Mouse (Mus musculus) forebrain, embryonic 13.5 days (tissue): ENCODE measurements around the gene Fstl5. TPM values are rescaled to one million over a fixed set of nuclear protein-coding genes. Genes with fewer than 3 reads are reported as not detected.
A peak's percentile ranks its signal among the peaks of the same experiment; 100 is the strongest.

Source experiments
- ATAC-seq: fragments of 200-750 bp; cut with Nextera tagmentation; 2 replicates; pipeline ENCODE4 v1.8.0; 2017
- H3K27ac ChIP-seq: fragments of 300-500 bp; sonication (generic); 2 replicates; pipeline ENCODE4 v1.5.1; 2015; ENCODE audit warnings: inconsistent platforms, mild to moderate bottlenecking, moderate library complexity
- H3K27me3 ChIP-seq: fragments of 300-500 bp; sonication (generic); 2 replicates; pipeline ENCODE4 v1.6.1; 2015; ENCODE audit warnings: mild to moderate bottlenecking, inconsistent platforms
- H3K36me3 ChIP-seq: fragments of 300-500 bp; sonication (generic); 2 replicates; pipeline ENCODE4 v1.6.1; 2015; ENCODE audit warnings: mild to moderate bottlenecking, inconsistent platforms; ENCODE audit not compliant: poor library complexity, severe bottlenecking
- H3K4me1 ChIP-seq: fragments of 300-500 bp; sonication (generic); 2 replicates; pipeline ENCODE4 v1.6.1; 2015; ENCODE audit warnings: inconsistent platforms
- H3K4me2 ChIP-seq: fragments of 300-500 bp; sonication (generic); 2 replicates; pipeline ENCODE4 v1.6.1; 2015; ENCODE audit warnings: inconsistent platforms, mild to moderate bottlenecking, moderate library complexity
- H3K4me3 ChIP-seq: fragments of 300-500 bp; sonication (generic); 2 replicates; pipeline ENCODE4 v1.5.1; 2015; ENCODE audit warnings: mild to moderate bottlenecking, inconsistent platforms
- H3K9ac ChIP-seq: fragments of 300-500 bp; sonication (generic); 2 replicates; pipeline ENCODE4 v1.6.1; 2015; ENCODE audit warnings: mild to moderate bottlenecking, inconsistent platforms
- H3K9me3 ChIP-seq: fragments of 300-500 bp; sonication (generic); replicated peaks from 2 replicates; pipeline ENCODE4 v1.6.1; 2016; ENCODE audit warnings: inconsistent platforms
- WGBS: fragments of 180-500 bp; shearing (Covaris S2); methylation state at CpG from one replicate; pipeline ENCODE4 v1.1.7; 2015; 5-methylcytosine and 5-hydroxymethylcytosine counted together
- polyA plus RNA-seq: library from polyadenylated mRNA; unstranded; fragments of >200 nt; fragmentation: Nextera tagmentation; extraction: Ambion mirVana; gene quantifications from 2 replicates; pipeline ENCODE4 v1.2.1, GENCODE M21; 2015

Fstl5 gene
- 24.6 and 25.6 TPM in 2 replicates for polyA plus RNA-seq

- Histone ChIP-seq H3K4me3 (peak within 1 kb of the TSS; percentile 57), H3K4me2 (peak within 1 kb of the TSS; percentile 65), H3K9me3 (no peaks in the 10 kb centered on the region), H3K36me3 (no peaks in the 10 kb centered on the region), H3K4me1 (peaks cover 12% of the 10 kb centered on the region; the same call in 1 of the 2 replicates), H3K27me3 (no peaks in the 10 kb centered on the region), H3K27ac (peak within 1 kb of the TSS; percentile 40; the same call in 1 of the 2 replicates), H3K9ac (peak within 1 kb of the TSS; percentile 66)
- ATAC-seq: peak; percentile 93
- whole genome bisulfite sequencing: under 1% methylated on average over 28 of the region's 28 CpGs
These were observed at the start of gene Fstl5 for GRCm38 (mm10) chr3:76074060-76074707. Fstl5 (plus strand) TSS chr3:76074270.

GRCm38 (mm10) chr3:76025523-76025922 is 48.5 kb upstream of the Fstl5 start:
- no peak for ATAC-seq
- H3K27me3 ChIP-seq: no peaks in the 10 kb centered on the region
- H3K4me2 ChIP-seq: no peak overlapping the region
- no peaks in the 10 kb centered on the region for H3K36me3 ChIP-seq
- no peaks in the 10 kb centered on the region for H3K4me1 ChIP-seq
- no peak overlapping the region for H3K4me3 ChIP-seq
- no peak overlapping the region for H3K27ac ChIP-seq
- no peak overlapping the region for H3K9ac ChIP-seq
- H3K9me3 ChIP-seq: no peaks in the 10 kb centered on the region

- no peak overlapping the region for H3K9ac ChIP-seq
- 86% methylated on average over 3 of the region's 3 CpGs for WGBS
These were observed 22.9 kb upstream of the Fstl5 start for GRCm38 (mm10) chr3:76051124-76051523.

GRCm38 (mm10) chr3:76061996-76062395 is 12.1 kb upstream of the Fstl5 start:
- H3K36me3 ChIP-seq: no peaks in the 10 kb centered on the region
- H3K4me3 ChIP-seq: no peak overlapping the region
- H3K9ac ChIP-seq: no peak overlapping the region
- no peak overlapping the region for H3K4me2 ChIP-seq
- 90% methylated on average over 1 of the region's 1 CpGs for WGBS
- H3K27me3 ChIP-seq: no peaks in the 10 kb centered on the region
- H3K9me3 ChIP-seq: no peaks in the 10 kb centered on the region
- H3K27ac ChIP-seq: no peak overlapping the region
- no peak for ATAC-seq
- H3K4me1 ChIP-seq: no peaks in the 10 kb centered on the region

More at GRCm38 (mm10) chr3:76051124-76051523, 22.9 kb upstream of the Fstl5 start:
- H3K27ac ChIP-seq: no peak overlapping the region
- H3K4me3 ChIP-seq: no peak overlapping the region
- no peaks in the 10 kb centered on the region for H3K27me3 ChIP-seq
- no peaks in the 10 kb centered on the region for H3K36me3 ChIP-seq
- no peak overlapping the region for H3K4me2 ChIP-seq
- H3K4me1 ChIP-seq: no peaks in the 10 kb centered on the region
- ATAC-seq: no peak
- no peaks in the 10 kb centered on the region for H3K9me3 ChIP-seq

- Histone ChIP-seq H3K36me3 (no peaks in the 10 kb centered on the region), H3K4me1 (0 out of 2 replicates have a peak, but pooled peaks cover 2% of the 10 kb centered on the region), H3K4me2 (no peak overlapping the region), H3K9me3 (no peaks in the 10 kb centered on the region), H3K4me3 (no peak overlapping the region), H3K27me3 (no peaks in the 10 kb centered on the region), H3K9ac (no peak overlapping the region), H3K27ac (no peak overlapping the region)
- WGBS: 0% methylated on average over 3 of the region's 3 CpGs
- ATAC-seq: peak; percentile 81; the same call in 1 of the 2 replicates
These were observed 6.2 kb upstream of the Fstl5 start for GRCm38 (mm10) chr3:76067920-76068319.

GRCm38 (mm10) chr3:76072826-76073225 is 1.2 kb upstream of the Fstl5 start:
- no peaks in the 10 kb centered on the region for H3K9me3 ChIP-seq
- no peak overlapping the region for H3K9ac ChIP-seq
- H3K27ac ChIP-seq: no peak overlapping the region
- no peaks in the 10 kb centered on the region for H3K27me3 ChIP-seq
- ATAC-seq: no peak
- H3K4me1 ChIP-seq: peaks cover 14% of the 10 kb centered on the region; the same call in 1 of the 2 replicates
- no peak overlapping the region for H3K4me2 ChIP-seq
- 45% methylated on average over 7 of the region's 7 CpGs for WGBS
- H3K36me3 ChIP-seq: no peaks in the 10 kb centered on the region
- H3K4me3 ChIP-seq: no peak overlapping the region

GRCm38 (mm10) chr3:76140445-76140844 is 66.4 kb downstream of the Fstl5 start:
- Histone ChIP-seq H3K4me3 (no peak overlapping the region), H3K9me3 (no peaks in the 10 kb centered on the region), H3K36me3 (no peaks in the 10 kb centered on the region), H3K27me3 (no peaks in the 10 kb centered on the region), H3K27ac (no peak overlapping the region), H3K9ac (no peak overlapping the region), H3K4me1 (no peaks in the 10 kb centered on the region), H3K4me2 (no peak overlapping the region)
- 57% methylated on average over 1 of the region's 1 CpGs for WGBS
- no peak for ATAC-seq

GRCm38 (mm10) chr3:76147846-76148245 is 73.8 kb downstream of the Fstl5 start:
- no peak overlapping the region for H3K4me2 ChIP-seq
- no peaks in the 10 kb centered on the region for H3K4me1 ChIP-seq
- no peak overlapping the region for H3K27ac ChIP-seq
- H3K36me3 ChIP-seq: no peaks in the 10 kb centered on the region
- H3K9ac ChIP-seq: no peak overlapping the region
- WGBS: 93% methylated on average over 11 of the region's 11 CpGs
- no peaks in the 10 kb centered on the region for H3K9me3 ChIP-seq
- ATAC-seq: no peak
- no peaks in the 10 kb centered on the region for H3K27me3 ChIP-seq
- no peak overlapping the region for H3K4me3 ChIP-seq

- Histone ChIP-seq H3K4me3 (no peak overlapping the region), H3K36me3 (no peaks in the 10 kb centered on the region), H3K27ac (no peak overlapping the region), H3K27me3 (no peaks in the 10 kb centered on the region), H3K4me2 (no peak overlapping the region), H3K4me1 (no peaks in the 10 kb centered on the region), H3K9me3 (no peaks in the 10 kb centered on the region), H3K9ac (no peak overlapping the region)
- 86% methylated on average over 2 of the region's 2 CpGs for WGBS
- ATAC-seq: no peak
These were observed 164.8 kb downstream of the Fstl5 start for GRCm38 (mm10) chr3:76238834-76239233.

GRCm38 (mm10) chr3:76251385-76251784 is 177.3 kb downstream of the Fstl5 start:
- 90% methylated on average over 1 of the region's 1 CpGs for WGBS
- H3K27ac ChIP-seq: no peak overlapping the region
- ATAC-seq: no peak

GRCm38 (mm10) chr3:76292993-76293392 is 218.9 kb downstream of the Fstl5 start:
- WGBS: 92% methylated on average over 1 of the region's 1 CpGs
- Histone ChIP-seq H3K27ac (no peak overlapping the region), H3K4me1 (no peaks in the 10 kb centered on the region), H3K9me3 (no peaks in the 10 kb centered on the region), H3K4me3 (no peak overlapping the region), H3K27me3 (no peaks in the 10 kb centered on the region), H3K4me2 (no peak overlapping the region), H3K36me3 (no peaks in the 10 kb centered on the region), H3K9ac (no peak overlapping the region)
- ATAC-seq: no peak

More at GRCm38 (mm10) chr3:76251385-76251784, 177.3 kb downstream of the Fstl5 start:
- Histone ChIP-seq H3K4me2 (no peak overlapping the region), H3K9ac (no peak overlapping the region), H3K36me3 (no peaks in the 10 kb centered on the region), H3K4me3 (no peak overlapping the region), H3K27me3 (no peaks in the 10 kb centered on the region), H3K9me3 (no peaks in the 10 kb centered on the region), H3K4me1 (no peaks in the 10 kb centered on the region)

- Histone ChIP-seq H3K27me3 (no peaks in the 10 kb centered on the region), H3K9me3 (no peaks in the 10 kb centered on the region), H3K36me3 (no peaks in the 10 kb centered on the region), H3K9ac (no peak overlapping the region), H3K4me3 (no peak overlapping the region), H3K4me1 (no peaks in the 10 kb centered on the region), H3K4me2 (no peak overlapping the region), H3K27ac (no peak overlapping the region)
- 11% methylated on average over 1 of the region's 1 CpGs for WGBS
- peak; percentile 10; the same call in 1 of the 2 replicates for ATAC-seq
These were observed 220.3 kb downstream of the Fstl5 start for GRCm38 (mm10) chr3:76294394-76294793.
